Mouse (Mus musculus) frontal cortex, postnatal 36 days (tissue): ENCODE data around the gene Gm49320.

Experiments used
- DNase-seq, 2 experiments: peaks; one replicate each; pipeline ENCODE4 v3.0.0; 2022; ENCODE audit warnings: low spot score in 2 of 2

Gm49320 gene

DNA sequence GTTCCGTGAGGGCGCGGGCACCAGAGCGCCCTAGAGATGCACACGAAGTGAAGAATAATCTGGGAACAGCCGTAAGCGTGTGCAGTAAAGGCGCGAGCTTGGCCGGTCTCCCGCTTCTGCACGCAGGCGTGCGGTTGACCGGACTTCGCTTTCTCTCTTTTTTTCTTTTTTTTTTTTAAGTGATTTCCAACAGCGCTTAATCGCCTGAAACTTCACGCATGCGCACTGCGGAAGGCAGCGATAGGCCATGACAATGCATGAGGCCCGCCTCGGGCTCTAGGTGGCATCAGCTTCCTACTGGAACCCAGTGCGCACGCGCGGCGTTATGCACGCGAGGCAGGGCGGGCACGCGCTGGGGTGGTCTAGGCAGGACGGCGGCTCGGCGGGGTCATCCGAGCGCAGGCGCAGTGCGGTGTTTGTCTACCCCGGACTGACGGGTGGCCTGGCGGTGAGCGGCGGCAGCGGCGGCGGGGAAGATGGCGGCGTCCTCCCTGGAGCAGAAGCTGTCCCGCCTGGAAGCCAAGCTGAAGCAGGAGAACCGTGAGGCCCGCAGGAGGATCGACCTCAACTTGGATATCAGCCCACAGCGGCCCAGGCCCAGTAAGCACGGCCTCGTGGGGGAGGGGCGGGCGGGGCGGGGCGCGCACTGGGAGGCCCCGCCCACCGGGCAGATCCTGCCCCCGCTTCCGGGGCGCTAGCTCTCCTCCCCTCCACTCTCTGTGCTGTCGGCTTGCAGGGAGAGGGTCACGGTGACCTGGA is at the start of gene Gm49320, which contains the start of gene Map2k7:
Gene Gm49320 (plus strand): TSS at position 432 of the 759 bp plus-strand sequence.
Gene Map2k7 (plus strand): TSS at position 307 of the 759 bp plus-strand sequence.
- peak; percentile 100 for DNase-seq

DNA sequence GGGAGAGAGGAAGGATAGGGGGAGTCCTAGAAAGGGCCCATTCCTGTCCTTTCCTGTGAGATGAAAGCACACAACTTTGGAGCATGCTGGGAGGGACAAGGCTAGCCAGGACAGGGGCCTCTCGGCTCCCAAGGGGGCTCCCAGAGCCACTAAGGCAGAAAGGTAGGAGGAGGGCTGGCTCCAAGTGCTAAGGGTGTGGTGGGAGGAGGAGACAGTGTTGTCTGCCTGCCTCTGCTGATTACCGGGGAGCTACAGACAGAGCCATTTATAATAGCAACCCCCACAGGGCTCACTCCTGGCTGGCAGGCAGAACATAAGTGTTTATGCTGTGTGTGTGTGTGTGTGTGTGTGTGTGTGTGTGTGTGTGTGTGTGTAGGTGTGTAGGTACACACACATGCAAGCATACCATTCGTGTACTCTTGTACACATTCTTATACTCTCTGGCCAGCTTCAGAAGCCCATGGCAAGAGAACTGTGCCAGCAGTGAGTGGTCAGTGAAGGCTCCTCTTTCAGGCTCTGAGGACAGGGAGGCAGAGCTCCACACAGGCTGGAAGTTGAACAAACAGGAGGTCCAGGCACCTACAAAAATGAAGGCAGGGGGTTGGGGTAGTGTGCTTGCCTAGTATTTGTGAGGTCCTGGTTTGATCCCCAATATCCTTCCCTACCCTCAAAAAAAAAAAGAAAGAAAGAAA is 49.5 kb upstream of the Gm49320 start:
- DNase-seq: no peak

DNA sequence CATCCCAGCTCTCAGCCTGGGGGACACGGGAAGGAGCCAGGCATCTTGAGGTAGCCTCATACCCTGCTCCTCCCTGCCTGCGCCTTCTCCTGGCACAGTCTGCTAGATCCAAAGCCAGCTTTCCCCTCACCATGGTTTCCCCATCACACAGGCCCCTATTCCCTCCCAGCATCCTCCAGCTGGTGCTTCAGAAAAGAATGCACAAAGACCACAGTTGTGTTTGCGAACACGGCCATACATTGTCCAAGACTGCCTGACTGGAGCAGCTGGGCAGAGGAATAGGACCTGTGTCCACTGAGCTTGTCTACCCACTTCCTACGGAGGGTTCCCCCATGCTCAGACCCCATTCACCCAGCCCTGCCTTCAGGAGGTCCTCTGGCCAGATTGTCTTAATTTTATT is 46.4 kb upstream of the Gm49320 start:
- DNase-seq: peak in 1 of 2 experiments; percentile 38

DNA sequence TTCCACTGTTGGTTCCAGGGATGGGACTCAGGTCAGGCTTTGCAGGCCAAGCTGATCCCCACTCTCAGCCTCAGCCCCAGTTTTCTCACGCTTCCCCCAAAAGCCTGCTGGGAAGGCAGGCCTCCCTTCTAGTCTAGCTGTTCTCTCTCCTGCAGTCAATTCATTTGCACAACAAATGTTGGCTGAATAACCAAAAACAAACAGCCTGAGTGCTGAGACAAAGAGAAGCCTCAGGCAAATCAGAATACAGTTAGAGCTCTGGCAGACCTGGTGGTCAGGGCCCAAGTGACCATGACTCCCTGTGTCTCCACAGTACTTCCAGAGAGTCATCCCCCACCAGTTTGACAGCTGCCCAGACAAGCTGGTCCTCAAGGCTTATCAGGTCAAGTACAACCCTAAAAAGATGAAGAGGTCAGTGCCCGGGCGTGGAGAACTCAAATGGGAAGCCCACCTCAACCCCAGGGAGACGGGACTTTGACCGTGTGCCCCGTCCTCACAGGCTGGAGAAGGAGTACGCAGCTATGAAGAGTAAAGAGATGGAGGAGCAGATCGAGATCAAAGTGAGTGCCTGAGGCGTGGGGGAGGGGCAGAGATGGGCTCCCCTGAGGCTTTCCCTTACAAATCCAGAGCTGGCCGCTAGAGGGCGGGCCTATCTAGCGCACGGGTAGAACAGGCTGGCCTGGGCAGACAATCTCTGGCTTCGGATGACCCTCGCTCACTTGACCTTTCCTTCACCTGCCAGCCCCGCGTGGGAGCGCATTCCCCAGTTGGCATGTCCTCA is 45.7 kb upstream of the Gm49320 start:
- peak; percentile 87 to 93 for DNase-seq

DNA sequence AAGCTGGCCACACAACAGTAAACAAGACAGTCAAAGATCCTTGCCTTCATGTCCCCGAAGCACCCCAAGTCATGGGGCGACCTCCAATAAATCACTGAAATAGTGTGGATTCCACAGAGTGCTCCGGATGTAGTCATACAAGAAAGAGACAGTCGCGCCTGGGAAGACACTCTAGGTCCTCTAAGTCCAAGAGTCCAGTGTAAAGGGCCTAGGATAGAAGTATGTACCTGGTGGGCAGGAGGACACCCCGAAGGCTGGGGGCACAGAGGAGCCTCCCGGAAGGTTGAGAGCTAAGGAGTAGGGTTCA is 45.1 kb upstream of the Gm49320 start:
- DNase-seq: no peak

DNA sequence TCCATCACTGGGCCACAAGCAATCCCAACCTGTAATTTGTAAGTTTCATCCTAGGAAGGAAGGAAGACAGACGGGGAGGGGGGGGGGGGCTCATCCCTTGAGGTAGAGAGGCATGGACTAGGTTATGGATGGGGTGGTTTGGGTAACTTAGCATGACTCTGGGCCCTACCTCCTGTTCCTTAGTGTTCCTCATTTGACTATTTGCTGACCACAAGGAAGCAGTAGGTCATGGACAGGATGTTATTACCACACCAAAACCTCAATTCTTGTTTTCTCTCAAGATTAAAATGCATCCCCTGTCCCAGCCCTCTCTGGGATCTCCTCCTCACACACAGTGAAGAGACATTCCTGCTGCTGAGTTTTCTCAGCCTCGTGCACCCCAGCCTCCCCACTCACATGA is 37.3 kb upstream of the Gm49320 start:
- DNase-seq: no peak

DNA sequence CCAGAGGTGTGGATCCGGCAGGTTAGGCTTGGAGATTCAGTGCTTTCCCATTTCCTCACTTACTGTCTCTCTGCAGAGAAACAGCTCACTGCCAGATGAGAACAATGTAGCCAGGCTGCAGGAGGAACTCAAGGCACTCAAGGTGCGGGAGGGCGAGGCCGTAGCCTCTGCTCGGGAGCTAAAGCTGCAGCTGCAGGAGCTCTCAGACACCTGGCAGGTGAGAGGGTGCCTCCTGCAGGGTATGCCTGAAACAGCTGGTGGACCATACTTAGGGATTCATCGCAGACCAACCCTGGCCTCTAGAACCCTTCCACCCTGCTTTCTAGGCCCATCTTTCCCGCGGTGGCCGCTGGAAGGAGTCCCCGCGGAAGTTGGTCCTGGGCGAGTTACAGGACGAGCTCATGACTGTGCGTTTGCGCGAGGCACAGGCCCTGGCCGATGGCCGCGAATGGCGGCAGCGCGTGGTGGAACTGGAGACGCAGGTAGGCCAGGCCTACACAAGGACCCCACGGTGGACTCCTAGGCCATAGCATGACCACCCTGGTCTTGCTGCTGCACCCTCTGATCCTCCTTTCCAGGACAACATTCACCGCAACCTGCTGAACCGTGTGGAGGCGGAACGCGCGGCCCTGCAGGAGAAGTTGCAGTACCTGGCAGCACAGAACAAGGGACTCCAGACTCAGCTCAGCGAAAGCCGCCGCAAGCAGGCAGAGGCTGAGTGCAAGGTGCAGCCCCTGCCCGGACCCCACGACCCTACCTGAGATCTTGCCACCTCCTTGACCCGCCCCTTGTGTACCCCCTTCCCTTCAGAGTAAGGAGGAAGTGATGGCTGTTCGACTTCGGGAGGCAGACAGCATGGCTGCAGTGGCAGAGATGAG is 33.2 kb upstream of the Gm49320 start:
- no peak for DNase-seq

DNA sequence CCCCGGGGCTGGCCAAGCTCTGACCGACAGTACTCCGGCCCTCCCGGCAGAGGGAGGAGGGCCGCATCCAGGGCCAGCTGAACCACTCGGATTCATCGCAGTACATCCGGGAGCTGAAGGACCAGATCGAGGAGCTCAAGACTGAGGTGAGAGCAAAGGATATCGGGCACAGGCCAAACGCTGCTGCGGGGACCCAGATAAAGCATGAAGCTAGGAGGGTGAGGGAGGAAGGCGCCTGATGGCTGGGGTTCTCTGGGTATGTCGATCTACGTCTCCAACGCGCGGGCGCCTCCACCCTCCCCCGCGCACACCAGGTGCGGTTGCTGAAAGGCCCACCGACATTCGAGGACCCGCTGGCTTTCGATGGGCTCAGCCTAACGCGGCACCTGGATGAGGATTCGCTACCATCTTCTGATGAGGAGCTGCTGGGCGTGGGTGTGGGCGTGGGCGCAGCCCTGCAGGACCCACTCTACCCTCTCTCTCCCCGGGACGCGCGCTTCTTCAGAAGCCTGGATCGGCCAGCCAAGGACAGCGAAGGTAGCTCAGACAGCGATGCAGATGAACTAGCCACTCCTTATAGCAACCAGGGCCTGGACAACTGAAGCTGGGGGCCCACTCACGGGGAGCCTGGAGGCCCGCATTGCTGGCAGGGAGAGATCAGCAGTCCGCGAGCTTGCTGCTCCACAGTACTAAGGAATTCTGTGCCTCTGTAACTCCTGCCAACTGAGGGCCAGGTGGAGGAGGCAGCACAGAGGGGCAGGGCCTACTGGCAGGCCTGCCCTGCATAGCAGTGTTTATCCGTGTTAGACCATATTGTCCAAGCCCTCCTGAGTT is 32.3 kb upstream of the Gm49320 start:
- peak in 1 of 2 experiments; percentile 35 for DNase-seq

DNA sequence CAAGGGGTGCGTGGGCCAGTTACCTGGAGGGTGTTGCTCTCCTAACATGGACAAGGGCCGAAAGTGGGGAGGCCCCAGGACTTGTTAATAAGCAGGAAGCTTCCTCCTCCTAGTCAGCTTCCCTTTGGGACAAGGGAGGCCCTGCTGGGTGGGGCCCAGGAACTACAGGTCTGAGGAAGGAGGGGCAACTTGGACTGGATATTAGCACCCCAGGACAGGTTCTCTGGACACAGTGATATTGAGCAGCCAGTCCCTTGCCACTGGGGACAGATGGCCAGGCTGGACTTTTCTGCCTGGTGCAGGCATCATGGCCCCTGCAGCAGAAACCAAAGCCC is 31.7 kb upstream of the Gm49320 start:
- DNase-seq: no peak

DNA sequence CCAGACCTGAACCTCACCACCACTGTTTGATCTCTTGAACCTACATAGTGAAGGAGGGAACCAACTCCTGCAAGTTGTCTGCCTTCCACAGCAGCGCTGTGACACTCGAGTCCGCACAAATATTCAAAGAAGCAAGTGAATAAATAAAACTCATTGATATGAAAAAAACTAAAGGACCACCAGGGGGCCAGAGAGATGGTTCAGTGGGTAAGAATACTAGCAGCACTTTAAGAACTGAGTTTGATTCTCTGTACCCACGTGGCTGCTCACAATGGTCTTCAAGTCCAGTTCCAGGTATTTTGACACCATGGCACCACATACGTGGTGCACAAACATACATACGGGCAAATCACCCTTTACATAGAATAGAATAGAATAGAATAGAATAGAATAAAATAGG is 27.6 kb upstream of the Gm49320 start:
- DNase-seq: no peak

DNA sequence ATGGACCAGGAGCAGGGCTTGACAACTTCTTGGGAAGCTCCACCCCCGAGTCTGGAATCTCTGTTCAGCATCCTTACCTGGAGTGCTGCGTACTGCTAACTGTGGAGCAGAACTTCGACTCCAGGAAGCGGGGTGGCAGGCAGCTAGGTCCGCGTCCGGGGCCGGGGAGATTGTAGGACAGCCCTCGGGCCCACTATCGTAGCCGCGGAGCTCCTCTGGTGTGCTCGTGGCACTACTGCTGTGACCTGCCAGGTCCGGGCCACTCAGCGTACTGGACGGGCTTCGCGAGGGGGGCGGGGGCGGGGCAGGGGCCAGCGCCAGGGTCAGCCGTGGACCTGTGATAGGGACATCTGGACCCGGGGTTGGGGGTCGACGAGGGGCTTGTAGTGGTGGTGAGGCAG is 25.9 kb upstream of the Gm49320 start:
- no peak for DNase-seq

DNA sequence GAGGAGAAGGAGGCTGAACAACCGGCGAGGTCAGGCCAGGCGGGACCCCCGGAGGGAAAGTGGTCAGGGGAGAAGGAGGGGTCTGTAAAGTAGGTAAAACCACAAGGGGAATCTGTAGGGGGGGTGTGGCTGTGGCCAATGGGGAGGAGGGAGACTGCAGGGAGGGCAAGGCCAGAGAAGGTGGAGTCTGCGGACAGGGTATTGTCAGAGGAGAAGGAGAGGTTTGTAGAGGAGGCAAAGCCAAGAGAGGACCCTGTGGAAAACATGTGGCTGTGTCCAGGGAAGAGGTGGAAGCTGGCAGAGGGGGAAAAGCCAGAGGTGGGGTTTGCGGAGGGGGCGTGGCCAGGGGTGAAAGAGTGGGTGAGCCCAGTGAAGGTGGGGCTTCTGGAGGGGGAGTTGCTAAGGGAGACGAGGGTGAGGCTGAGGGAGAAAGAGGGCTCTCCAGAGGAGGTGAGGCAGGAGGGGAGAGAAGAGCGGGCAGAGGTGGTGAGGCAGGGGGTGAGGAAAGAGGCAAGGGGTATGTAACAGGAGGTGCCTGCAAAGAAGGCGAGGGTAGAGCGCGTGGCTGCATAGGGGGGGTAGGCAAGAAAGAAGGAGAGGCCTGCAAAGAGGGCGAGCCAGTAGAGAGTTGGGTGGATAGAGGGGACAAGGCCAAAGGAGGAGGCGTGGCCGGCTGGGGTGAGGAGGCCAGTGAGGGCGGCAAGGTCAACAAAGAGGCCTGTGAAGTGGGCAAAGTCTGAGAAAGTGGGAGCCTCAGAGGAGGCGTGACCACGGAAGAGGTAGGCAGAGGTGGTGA is 25.3 kb upstream of the Gm49320 start:
- no peak for DNase-seq

DNA sequence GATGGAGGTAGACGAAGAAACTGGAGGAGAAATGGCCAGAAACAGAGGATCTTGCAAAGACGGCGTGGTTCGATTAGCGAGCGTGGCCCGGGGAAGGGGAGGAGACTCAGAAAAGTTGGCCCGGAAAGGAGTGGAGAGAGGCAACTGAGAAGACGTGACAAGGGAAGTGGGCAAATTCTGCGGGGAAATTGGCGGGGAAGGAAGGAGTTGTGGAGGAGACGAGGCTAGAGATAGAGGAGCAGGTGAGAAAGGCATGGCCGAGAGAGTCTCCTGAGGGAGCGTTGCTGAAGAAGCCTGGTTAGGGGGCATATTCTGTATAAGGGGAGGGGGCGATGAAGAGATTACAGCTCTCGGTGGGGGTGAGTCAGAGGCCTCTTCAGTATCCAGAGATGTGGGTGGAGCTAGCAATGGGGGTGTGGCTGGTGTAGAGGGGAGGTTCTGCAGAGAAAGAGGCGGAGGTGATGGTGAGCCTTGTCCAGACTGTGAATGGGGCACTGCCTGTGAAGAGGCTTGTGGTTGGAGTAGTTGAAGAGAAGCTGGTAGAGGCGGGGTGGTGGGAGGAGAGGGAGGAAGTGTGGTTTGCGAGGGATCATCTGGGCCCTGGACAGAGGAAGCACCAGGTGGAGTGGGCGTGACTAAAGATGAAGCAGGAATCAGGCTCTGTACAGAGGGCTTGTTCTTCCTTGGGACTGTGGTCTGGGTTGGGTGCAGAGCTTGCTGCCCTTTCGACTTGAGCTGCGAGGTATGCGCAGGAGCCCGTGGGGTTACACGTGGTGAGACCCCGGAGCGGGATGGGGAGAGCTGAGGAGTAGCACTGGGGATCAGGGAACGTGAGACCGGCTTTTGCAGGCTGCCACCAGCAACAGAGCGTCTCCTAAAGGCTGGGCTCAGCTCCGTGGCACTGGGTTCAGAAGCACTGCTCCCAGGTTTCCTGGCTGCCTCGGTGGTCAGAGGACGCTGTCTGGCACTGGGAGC is 24.4 kb upstream of the Gm49320 start:
- no peak for DNase-seq

DNA sequence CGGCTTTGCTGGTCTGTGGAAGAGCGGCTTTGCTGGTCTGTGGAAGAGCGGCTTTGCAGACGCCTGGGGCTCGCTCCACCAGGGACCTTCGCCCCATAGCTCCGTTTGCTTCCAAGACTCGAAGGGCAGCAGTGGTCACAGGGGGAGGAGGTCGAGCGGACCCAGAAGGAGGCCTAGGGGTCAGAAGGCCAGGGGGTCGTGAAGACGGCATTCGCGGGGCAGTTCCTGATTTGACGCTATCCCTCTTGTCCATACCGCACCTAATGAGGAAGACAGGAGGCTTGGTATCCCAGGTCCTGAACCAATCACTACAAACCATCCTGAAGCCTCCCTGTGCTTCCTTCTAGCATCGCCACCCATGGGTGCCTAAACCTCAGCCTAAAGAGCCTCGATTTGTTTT is 22.4 kb upstream of the Gm49320 start:
- DNase-seq: peak in 1 of 2 experiments; percentile 28

DNA sequence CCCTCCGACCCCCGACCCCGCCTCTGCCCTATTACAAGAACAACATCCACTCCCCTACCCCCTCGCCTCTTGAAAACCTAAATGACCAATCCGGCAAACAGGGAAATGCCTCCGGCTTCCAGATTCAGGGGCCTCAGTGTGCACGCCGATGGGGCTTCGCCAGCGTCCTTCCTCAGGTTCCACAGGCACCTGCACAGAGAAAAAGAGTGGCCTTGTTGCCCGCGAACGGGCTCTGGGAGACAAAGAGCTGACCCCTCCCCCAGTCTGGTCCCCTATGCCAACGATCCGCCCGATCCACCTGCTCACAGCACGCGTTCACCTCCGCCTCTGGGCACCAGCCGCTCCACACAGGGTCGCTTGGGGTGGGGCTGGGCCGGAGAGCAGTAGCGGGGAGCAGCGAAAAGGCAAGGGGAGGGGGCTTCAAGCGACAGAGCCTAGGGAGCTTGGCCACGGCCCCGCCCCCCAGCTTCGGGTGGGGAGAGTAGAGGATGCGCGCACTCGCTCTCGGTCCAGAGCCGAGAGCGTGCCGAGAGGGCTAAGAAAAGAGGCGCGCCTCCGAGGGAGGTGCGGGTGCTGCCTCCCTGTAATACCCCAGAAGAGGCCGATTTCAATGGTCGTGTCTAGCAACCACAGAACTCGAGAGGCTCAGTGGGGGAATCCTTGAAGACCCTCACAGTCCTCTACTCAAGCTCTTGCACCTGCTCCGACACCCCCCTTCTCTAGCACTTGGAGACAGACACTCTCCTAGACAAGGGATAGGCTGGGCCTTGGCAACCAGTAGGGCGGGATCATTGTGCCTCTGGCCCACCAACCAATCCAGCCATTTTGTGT is 21.7 kb upstream of the Gm49320 start, which contains the start of gene Prr36:
Gene Prr36 (minus strand): TSS at position 669 of the 831 bp plus-strand sequence.
- peak; percentile 64 to 67 for DNase-seq

DNA sequence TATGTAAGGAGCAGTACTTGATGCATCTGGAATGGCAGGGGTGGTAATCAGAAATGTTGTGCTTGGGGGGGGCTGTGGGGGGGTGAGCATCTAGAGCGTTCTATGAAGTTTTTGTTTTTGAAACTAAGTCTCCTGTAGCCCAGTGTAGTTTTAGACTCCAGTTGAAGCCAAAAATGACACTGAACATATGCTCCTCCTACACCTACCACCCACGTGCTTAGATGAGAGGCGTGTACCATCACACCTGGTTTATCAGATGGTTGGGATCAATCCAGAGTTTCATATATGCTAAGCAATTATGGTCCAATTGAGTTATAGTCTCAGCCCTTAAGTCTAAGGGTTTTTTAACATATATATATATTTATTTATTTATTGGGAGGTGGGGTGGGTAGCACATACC is 19.0 kb upstream of the Gm49320 start:
- peak in 1 of 2 experiments; percentile 43 for DNase-seq

DNA sequence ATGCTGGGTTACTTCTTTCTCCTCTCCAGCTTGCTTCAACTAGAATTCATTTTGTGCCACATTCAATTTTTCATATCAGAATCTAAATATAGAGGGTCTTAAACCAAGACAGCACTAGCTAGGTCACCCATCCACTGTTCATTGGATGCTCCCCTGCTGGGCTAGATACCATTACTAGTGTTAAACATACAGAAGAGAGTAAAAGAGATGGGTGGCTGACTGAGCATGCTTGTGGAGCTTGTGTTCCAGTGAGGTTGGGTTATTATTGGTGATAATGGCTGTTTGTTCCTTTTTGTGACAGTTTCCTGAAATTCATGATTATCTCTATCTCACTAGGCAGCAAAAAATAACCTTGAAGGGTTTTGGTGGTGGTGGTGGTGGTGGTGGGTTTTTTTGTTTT is 16.6 kb upstream of the Gm49320 start:
- DNase-seq: no peak

DNA sequence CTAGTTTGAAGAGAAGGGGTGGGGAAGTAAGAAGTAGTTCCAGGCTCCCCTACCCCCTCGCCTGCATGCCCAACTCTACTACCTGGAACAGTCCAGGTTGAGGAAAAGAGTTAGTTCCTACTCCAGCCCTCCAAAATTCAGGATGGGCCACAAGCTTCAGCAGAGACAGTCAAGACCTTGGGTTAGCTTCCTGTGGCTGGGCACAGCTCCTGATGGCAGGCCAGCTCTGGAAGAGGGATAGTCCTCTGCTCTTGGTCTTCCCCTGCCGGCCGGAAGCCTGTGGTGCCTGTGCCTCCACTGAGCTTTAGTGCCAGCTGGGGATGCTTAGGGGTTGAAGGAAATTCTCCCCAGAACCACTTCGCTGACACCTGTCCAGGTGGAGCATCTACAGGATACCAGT is 12.3 kb upstream of the Gm49320 start:
- DNase-seq: no peak
